Comparison of ENCODE assay signal across 29 mouse cellular contexts in genomic region chr2:21946484-21946883, GRCm38 (mm10).
"Had no signal": no experiment of that assay in that cellular context is flagged by ENCODE, and none has a peak within 500 bp of the region (broad histone marks: within the 10 kb centered on the region; RNA-seq: fewer than 3 reads in every experiment).

No protein-coding gene starts in this region.

- H3K36me3 ChIP-seq: limb, embryonic 10.5 days; limb, embryonic 12.5 days; limb, embryonic 13.5 days; limb, embryonic 15.5 days; liver, embryonic 12.5 days; liver, embryonic 13.5 days; liver, embryonic 15.5 days; lung, embryonic 15.5 days; midbrain, embryonic 10.5 days; midbrain, embryonic 12.5 days; neural tube, embryonic 12.5 days had no signal

- H3K27ac ChIP-seq: left cerebral cortex, adult 2 months; limb, embryonic 10.5 days; limb, embryonic 12.5 days; limb, embryonic 13.5 days; limb, embryonic 15.5 days; liver, embryonic 12.5 days; liver, embryonic 13.5 days; liver, embryonic 14.5 days; liver, embryonic 15.5 days; lung, embryonic 15.5 days; macrophage; midbrain, embryonic 10.5 days; midbrain, embryonic 12.5 days; neural tube, embryonic 12.5 days had no signal

- H3K9me3 ChIP-seq: limb, embryonic 10.5 days; limb, embryonic 12.5 days; limb, embryonic 13.5 days; limb, embryonic 15.5 days; liver, embryonic 12.5 days; liver, embryonic 13.5 days; liver, embryonic 15.5 days; lung, embryonic 15.5 days; megakaryocyte, embryonic 14.5 days; midbrain, embryonic 10.5 days; midbrain, embryonic 12.5 days; neural tube, embryonic 12.5 days had no signal

- ATAC-seq: liver, embryonic 12.5 days; liver, postnatal 0 days; lung, postnatal 0 days had no signal

- H3K4me2 ChIP-seq: limb, embryonic 12.5 days; limb, embryonic 13.5 days; limb, embryonic 15.5 days; liver, embryonic 11.5 days; liver, embryonic 12.5 days; liver, embryonic 13.5 days; liver, embryonic 15.5 days; lung, embryonic 14.5 days; lung, embryonic 15.5 days; midbrain, embryonic 11.5 days; midbrain, embryonic 12.5 days; neural tube, embryonic 12.5 days had no signal

- H3K4me1 ChIP-seq: limb, embryonic 10.5 days; limb, embryonic 12.5 days; limb, embryonic 13.5 days; limb, embryonic 15.5 days; liver, embryonic 12.5 days; liver, embryonic 13.5 days; liver, embryonic 15.5 days; lung, embryonic 15.5 days; megakaryocyte, embryonic 14.5 days; midbrain, embryonic 10.5 days; midbrain, embryonic 12.5 days; neural tube, embryonic 12.5 days had no signal

- H3K27me3 ChIP-seq: limb, embryonic 12.5 days; limb, embryonic 13.5 days; limb, embryonic 15.5 days; liver, embryonic 12.5 days; liver, embryonic 13.5 days; liver, embryonic 15.5 days; lung, embryonic 15.5 days; midbrain, embryonic 12.5 days; neural tube, embryonic 12.5 days had no signal

- DNase-seq: left cerebral cortex, postnatal 4 days; liver; liver, embryonic 13.5 days; liver, postnatal 0 days; lung, adult 18-20 months; lung, adult 2 months; lung, embryonic 14.5 days; lung, postnatal 10 days; lung, postnatal 14 days; lung, postnatal 36 days; lung, postnatal 4 days had no signal

- H3K4me3 ChIP-seq: left cerebral cortex, adult 2 months; limb, embryonic 10.5 days; limb, embryonic 12.5 days; limb, embryonic 13.5 days; limb, embryonic 15.5 days; liver, embryonic 12.5 days; liver, embryonic 13.5 days; liver, embryonic 15.5 days; lung, embryonic 15.5 days; megakaryocyte, embryonic 14.5 days; midbrain, embryonic 10.5 days; midbrain, embryonic 12.5 days; myocyte; neural tube, embryonic 12.5 days had no signal

- H3K9ac ChIP-seq: limb, embryonic 12.5 days; limb, embryonic 13.5 days; limb, embryonic 15.5 days; liver, embryonic 12.5 days; liver, embryonic 13.5 days; liver, embryonic 14.5 days; liver, embryonic 15.5 days; liver, postnatal 0 days; lung, embryonic 14.5 days; lung, embryonic 15.5 days; midbrain, embryonic 12.5 days; neural tube, embryonic 12.5 days had no signal
